Mouse (Mus musculus): ENCODE measurements around the gene Lctl. TPM values are rescaled to one million over a fixed set of nuclear protein-coding genes. Genes with fewer than 3 reads are reported as not detected.
"Not testable (repeated sequence)": the region's sequence is repeated elsewhere in the genome, so short reads cannot be mapped to it uniquely, and the experiment has no call there.

The Lctl gene
- polyA plus RNA-seq, 1 experiment from 2014 or later, result not detected

- H3K27me3 ChIP-seq (replicated peaks; ENCODE audit: control insufficient read depth, insufficient read depth, low read length), result no peaks in the 10 kb centered on the region
- H3K9me3 ChIP-seq (ENCODE audit: control insufficient read depth, low read length), result no peaks in the 10 kb centered on the region
- H3K4me1 ChIP-seq (ENCODE audit: control insufficient read depth, insufficient read depth, low read depth, low read length), result no peaks in the 10 kb centered on the region
- WGBS, result 87% methylated on average over 6 of the region's 6 CpGs
- no peak overlapping the region for H3K4me3 ChIP-seq (ENCODE audit: low read length)
- H3K36me3 ChIP-seq (ENCODE audit: control insufficient read depth, insufficient read depth, low read length), result no peaks in the 10 kb centered on the region
- no peak for ATAC-seq
- H3K27ac ChIP-seq (ENCODE audit: low read depth, low read length), result no peak overlapping the region
- H3K9ac ChIP-seq (ENCODE audit: low read depth, low read length), result no peak overlapping the region
- no peak overlapping the region for H3K4me2 ChIP-seq (ENCODE audit: low read length)
Measured at GRCm38 (mm10) chr9:64105301-64105700, 11.6 kb upstream of the Lctl start.

DNA sequence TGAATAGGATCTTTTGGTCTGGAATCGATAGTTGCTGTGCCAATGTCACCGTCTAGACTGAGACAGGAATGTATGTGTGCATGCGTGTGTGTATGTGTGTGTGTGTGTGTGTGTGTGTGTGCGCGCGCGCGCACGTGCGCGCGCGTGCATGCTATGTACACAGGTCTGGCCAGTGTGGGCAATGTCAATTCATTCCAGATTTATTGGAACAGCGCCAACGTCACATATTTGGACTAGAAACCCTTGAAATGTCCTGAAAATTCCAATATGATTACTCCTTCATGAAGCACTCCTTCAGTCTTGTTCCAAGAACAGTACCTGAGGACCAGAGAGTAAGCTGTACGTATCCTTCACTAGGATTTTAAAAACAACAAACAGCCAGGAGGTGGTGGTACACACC, 6.4 kb upstream of the Lctl start:
- H3K27ac ChIP-seq (ENCODE audit: low read depth, low read length), result no peak overlapping the region
- no peaks in the 10 kb centered on the region for H3K4me1 ChIP-seq (ENCODE audit: control insufficient read depth, insufficient read depth, low read depth, low read length)
- no peaks in the 10 kb centered on the region for H3K27me3 ChIP-seq (replicated peaks; ENCODE audit: control insufficient read depth, insufficient read depth, low read length)
- 96% methylated on average over 16 of the region's 16 CpGs for WGBS
- ATAC-seq, result no peak
- H3K4me3 ChIP-seq (ENCODE audit: low read length), result no peak overlapping the region
- no peak overlapping the region for H3K9ac ChIP-seq (ENCODE audit: low read depth, low read length)
- no peaks in the 10 kb centered on the region for H3K36me3 ChIP-seq (ENCODE audit: control insufficient read depth, insufficient read depth, low read length)
- no peak overlapping the region for H3K4me2 ChIP-seq (ENCODE audit: low read length)
- no peaks in the 10 kb centered on the region for H3K9me3 ChIP-seq (ENCODE audit: control insufficient read depth, low read length)

DNA sequence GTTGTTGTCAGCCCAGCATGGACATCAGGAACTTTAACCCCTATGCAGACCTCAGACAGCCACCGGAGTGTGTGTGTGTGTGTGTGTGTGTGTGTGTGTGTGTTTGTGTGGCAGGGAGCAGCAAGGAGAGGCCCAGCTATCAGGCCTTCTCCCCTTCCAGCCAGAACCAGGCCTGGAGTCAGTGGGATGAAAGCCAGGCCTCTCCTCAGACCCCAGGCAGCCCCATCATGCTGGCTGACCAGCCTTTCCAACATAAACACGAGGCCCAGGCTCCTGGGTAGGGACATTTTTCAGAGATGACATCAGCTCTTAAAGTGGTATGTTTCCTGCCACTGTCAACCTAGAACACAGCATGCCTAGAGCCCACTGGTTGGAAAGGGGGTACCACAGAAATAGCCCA, 2.3 kb upstream of the Lctl start:
- Histone ChIP-seq H3K4me1 (ENCODE audit: control insufficient read depth, insufficient read depth, low read depth, low read length) (no peaks in the 10 kb centered on the region), H3K9me3 (ENCODE audit: control insufficient read depth, low read length) (no peaks in the 10 kb centered on the region), H3K36me3 (ENCODE audit: control insufficient read depth, insufficient read depth, low read length) (no peaks in the 10 kb centered on the region), H3K4me3 (ENCODE audit: low read length) (no peak overlapping the region), H3K9ac (ENCODE audit: low read depth, low read length) (no peak overlapping the region), H3K4me2 (ENCODE audit: low read length) (no peak overlapping the region), H3K27me3 (replicated peaks; ENCODE audit: control insufficient read depth, insufficient read depth, low read length) (no peaks in the 10 kb centered on the region), H3K27ac (ENCODE audit: low read depth, low read length) (no peak overlapping the region)
- WGBS, result 35% methylated on average over 2 of the region's 2 CpGs
- ATAC-seq, result no peak

DNA sequence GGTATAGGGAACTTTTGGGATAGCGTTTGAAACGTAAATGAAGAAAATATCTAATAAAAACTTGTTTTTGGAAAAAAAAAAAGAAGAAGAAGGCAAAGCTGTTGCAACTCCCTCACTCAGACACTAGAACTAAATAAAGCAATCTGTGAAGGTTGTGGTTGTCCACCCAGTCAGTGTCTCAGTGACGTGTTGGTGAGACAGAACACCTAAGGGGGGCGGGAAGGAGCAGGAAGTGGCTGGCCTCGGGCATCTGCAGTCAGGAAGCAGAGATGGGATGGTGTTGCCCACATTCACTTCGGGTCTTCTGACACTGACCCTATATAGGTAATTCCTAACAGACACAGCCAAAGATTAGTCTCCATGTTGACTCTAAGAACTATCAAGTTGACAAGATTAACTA, 1.2 kb upstream of the Lctl start:
- Histone ChIP-seq H3K4me3 (ENCODE audit: low read length) (no peak overlapping the region), H3K36me3 (ENCODE audit: control insufficient read depth, insufficient read depth, low read length) (no peaks in the 10 kb centered on the region), H3K4me2 (ENCODE audit: low read length) (no peak overlapping the region), H3K9ac (ENCODE audit: low read depth, low read length) (no peak overlapping the region), H3K4me1 (ENCODE audit: control insufficient read depth, insufficient read depth, low read depth, low read length) (no peaks in the 10 kb centered on the region), H3K27ac (ENCODE audit: low read depth, low read length) (no peak overlapping the region), H3K9me3 (ENCODE audit: control insufficient read depth, low read length) (no peaks in the 10 kb centered on the region), H3K27me3 (replicated peaks; ENCODE audit: control insufficient read depth, insufficient read depth, low read length) (no peaks in the 10 kb centered on the region)
- WGBS, result 91% methylated on average over 6 of the region's 6 CpGs
- ATAC-seq, result no peak

DNA sequence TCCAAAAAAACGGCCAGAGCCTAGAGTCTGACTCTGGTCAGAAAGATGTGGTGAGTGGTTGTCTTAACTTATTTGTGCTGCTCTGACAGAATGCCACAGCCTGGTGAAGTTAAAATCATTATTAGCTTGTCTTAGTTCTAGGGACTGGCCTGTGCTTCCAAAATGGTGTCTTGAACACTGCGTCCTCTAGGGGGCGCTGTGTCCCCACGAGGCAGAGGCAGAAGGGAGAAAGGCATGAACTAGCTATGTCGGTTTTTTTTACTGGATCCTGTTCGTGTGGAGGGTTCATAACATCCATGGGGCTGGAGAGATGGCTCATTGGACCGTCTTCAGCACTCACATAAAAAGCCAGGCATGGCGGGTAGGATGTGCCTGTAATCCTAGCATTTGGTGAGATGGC, 3.0 kb downstream of the Lctl start:
- WGBS, result 32% methylated on average over 8 of the region's 8 CpGs
- Histone ChIP-seq H3K27ac (ENCODE audit: low read depth, low read length) (no peak overlapping the region), H3K4me3 (ENCODE audit: low read length) (no peak overlapping the region), H3K36me3 (ENCODE audit: control insufficient read depth, insufficient read depth, low read length) (no peaks in the 10 kb centered on the region), H3K4me1 (ENCODE audit: control insufficient read depth, insufficient read depth, low read depth, low read length) (no peaks in the 10 kb centered on the region), H3K4me2 (ENCODE audit: low read length) (no peak overlapping the region), H3K9me3 (ENCODE audit: control insufficient read depth, low read length) (no peaks in the 10 kb centered on the region), H3K9ac (ENCODE audit: low read depth, low read length) (no peak overlapping the region), H3K27me3 (replicated peaks; ENCODE audit: control insufficient read depth, insufficient read depth, low read length) (no peaks in the 10 kb centered on the region)
- ATAC-seq, result no peak

DNA sequence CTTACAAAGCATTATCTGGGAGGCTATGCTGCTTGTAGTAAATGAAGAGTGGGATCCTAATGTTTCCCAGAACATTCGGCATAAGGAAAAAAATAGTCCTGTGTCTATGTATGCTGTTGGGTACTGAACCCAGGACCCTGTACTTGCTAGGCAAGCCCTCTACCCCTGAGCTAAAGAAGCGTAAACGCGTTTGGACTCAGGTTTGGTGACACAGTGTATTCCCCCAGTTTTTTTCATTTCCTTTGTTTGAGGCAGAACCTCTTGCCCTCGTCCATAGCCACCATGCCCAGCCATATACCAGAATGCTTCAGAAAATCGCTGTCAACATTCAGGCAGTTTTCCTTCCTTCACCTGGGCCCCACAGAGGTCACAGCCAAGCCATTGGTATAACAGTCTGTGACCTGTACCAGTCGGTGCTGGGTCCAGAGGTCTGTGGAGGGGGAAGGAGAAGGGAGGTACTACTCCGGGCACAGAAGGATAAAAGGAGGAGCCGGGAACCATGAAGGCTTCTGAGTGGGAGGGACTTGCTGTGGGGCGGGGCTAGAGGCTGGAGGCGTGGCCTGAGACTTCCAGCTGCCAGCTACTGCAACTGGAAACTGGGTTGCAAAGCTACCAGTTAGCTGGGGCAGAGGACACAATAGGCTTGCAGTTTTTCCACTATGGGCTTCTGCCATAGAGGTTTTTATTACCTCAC, 3.8 kb downstream of the Lctl start:
- H3K9me3 ChIP-seq (ENCODE audit: control insufficient read depth, low read length), result no peaks in the 10 kb centered on the region
- ATAC-seq, result no peak
- H3K4me2 ChIP-seq (ENCODE audit: low read length), result no peak overlapping the region
- H3K27me3 ChIP-seq (replicated peaks; ENCODE audit: control insufficient read depth, insufficient read depth, low read length), result no peaks in the 10 kb centered on the region
- H3K4me1 ChIP-seq (ENCODE audit: control insufficient read depth, insufficient read depth, low read depth, low read length), result no peaks in the 10 kb centered on the region
- H3K36me3 ChIP-seq (ENCODE audit: control insufficient read depth, insufficient read depth, low read length), result no peaks in the 10 kb centered on the region
- H3K27ac ChIP-seq (ENCODE audit: low read depth, low read length), result no peak overlapping the region
- H3K9ac ChIP-seq (ENCODE audit: low read depth, low read length), result no peak overlapping the region
- WGBS, result 45% methylated on average over 11 of the region's 11 CpGs
- H3K4me3 ChIP-seq (ENCODE audit: low read length), result no peak overlapping the region

DNA sequence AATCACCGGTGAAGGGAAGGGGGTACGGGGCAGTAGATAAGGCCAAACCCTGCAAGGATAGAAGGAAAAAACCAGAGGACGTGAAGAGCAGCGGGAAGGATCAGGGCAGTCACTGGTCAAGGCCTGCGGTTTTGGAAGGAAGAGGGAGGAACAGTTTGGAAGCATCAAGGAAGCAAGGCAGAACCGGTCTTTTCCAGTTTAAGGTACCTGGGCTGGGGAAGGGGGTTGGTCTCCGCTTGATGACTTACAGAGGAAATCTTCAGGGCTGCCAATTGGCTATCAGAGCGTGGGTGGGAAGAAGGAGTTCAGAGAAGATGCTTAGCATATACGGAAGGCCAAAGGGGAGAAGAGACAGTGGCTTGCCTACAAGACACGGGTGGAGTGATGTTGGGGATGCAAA, 5.7 kb downstream of the Lctl start:
- no peaks in the 10 kb centered on the region for H3K27me3 ChIP-seq (replicated peaks; ENCODE audit: control insufficient read depth, insufficient read depth, low read length)
- no peaks in the 10 kb centered on the region for H3K9me3 ChIP-seq (ENCODE audit: control insufficient read depth, low read length)
- no peak overlapping the region for H3K9ac ChIP-seq (ENCODE audit: low read depth, low read length)
- H3K27ac ChIP-seq (ENCODE audit: low read depth, low read length), result no peak overlapping the region
- no peaks in the 10 kb centered on the region for H3K36me3 ChIP-seq (ENCODE audit: control insufficient read depth, insufficient read depth, low read length)
- no peaks in the 10 kb centered on the region for H3K4me1 ChIP-seq (ENCODE audit: control insufficient read depth, insufficient read depth, low read depth, low read length)
- no peak overlapping the region for H3K4me3 ChIP-seq (ENCODE audit: low read length)
- 92% methylated on average over 10 of the region's 10 CpGs for WGBS
- H3K4me2 ChIP-seq (ENCODE audit: low read length), result no peak overlapping the region
- no peak for ATAC-seq

- 64% methylated on average over 3 of the region's 3 CpGs for WGBS
- not testable (repeated sequence) for H3K36me3 ChIP-seq (ENCODE audit: control insufficient read depth, insufficient read depth, low read length); H3K4me2 ChIP-seq (ENCODE audit: low read length); H3K9ac ChIP-seq (ENCODE audit: low read depth, low read length); H3K4me3 ChIP-seq (ENCODE audit: low read length); ATAC-seq; H3K4me1 ChIP-seq (ENCODE audit: control insufficient read depth, insufficient read depth, low read depth, low read length); H3K9me3 ChIP-seq (ENCODE audit: control insufficient read depth, low read length); H3K27ac ChIP-seq (ENCODE audit: low read depth, low read length); H3K27me3 ChIP-seq (replicated peaks; ENCODE audit: control insufficient read depth, insufficient read depth, low read length)
Measured at GRCm38 (mm10) chr9:64124846-64125245, 7.9 kb downstream of the Lctl start.

DNA sequence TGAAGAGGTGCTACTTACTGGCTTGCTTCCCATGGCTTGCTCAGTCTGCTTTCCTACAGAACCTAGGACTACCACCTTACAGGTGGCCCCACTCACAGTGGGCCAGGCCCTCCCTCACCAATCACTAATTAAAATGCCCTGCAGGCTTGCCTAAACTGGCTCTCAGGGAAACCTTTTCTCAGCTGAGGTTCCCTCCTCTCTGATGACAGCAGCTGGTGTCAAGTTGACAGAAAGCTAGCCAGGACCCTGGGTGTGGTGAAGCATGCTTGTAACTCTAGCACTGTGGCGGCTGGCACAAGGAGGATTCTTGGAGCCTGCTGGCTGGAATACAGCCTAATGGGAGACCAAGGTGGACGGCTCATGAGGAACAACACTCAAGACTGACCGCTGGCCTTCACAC, 8.4 kb downstream of the Lctl start:
- no peak overlapping the region for H3K4me2 ChIP-seq (ENCODE audit: low read length)
- ATAC-seq, result no peak
- 61% methylated on average over 3 of the region's 3 CpGs for WGBS
- H3K4me3 ChIP-seq (ENCODE audit: low read length), result no peak overlapping the region
- no peaks in the 10 kb centered on the region for H3K9me3 ChIP-seq (ENCODE audit: control insufficient read depth, low read length)
- H3K9ac ChIP-seq (ENCODE audit: low read depth, low read length), result no peak overlapping the region
- H3K36me3 ChIP-seq (ENCODE audit: control insufficient read depth, insufficient read depth, low read length), result no peaks in the 10 kb centered on the region
- no peaks in the 10 kb centered on the region for H3K4me1 ChIP-seq (ENCODE audit: control insufficient read depth, insufficient read depth, low read depth, low read length)
- H3K27me3 ChIP-seq (replicated peaks; ENCODE audit: control insufficient read depth, insufficient read depth, low read length), result no peaks in the 10 kb centered on the region
- no peak overlapping the region for H3K27ac ChIP-seq (ENCODE audit: low read depth, low read length)

- 74% methylated on average over 12 of the region's 12 CpGs for WGBS
- H3K9me3 ChIP-seq (ENCODE audit: control insufficient read depth, low read length), result no peaks in the 10 kb centered on the region
- no peak overlapping the region for H3K4me3 ChIP-seq (ENCODE audit: low read length)
- H3K27me3 ChIP-seq (replicated peaks; ENCODE audit: control insufficient read depth, insufficient read depth, low read length), result no peaks in the 10 kb centered on the region
- no peak overlapping the region for H3K27ac ChIP-seq (ENCODE audit: low read depth, low read length)
- H3K4me1 ChIP-seq (ENCODE audit: control insufficient read depth, insufficient read depth, low read depth, low read length), result no peaks in the 10 kb centered on the region
- no peak for ATAC-seq
- H3K9ac ChIP-seq (ENCODE audit: low read depth, low read length), result no peak overlapping the region
- no peaks in the 10 kb centered on the region for H3K36me3 ChIP-seq (ENCODE audit: control insufficient read depth, insufficient read depth, low read length)
- no peak overlapping the region for H3K4me2 ChIP-seq (ENCODE audit: low read length)
Measured at GRCm38 (mm10) chr9:64126121-64126520, 9.2 kb downstream of the Lctl start.
